Mouse (Mus musculus) myocyte (in vitro differentiated cells): Measurements from ENCODE around the gene Efcab8. TPM values are rescaled to one million over a fixed set of nuclear protein-coding genes. Genes with fewer than 3 reads are reported as not detected.

ENCODE experiments used
- H3K27me3 ChIP-seq: one replicate; pipeline ENCODE4 v1.6.1; 2011; ENCODE audit not compliant: control insufficient read depth, insufficient read depth, insufficient read length
- H3K36me3 ChIP-seq: one replicate; pipeline ENCODE4 v1.6.1; 2011; ENCODE audit not compliant: control insufficient read depth, insufficient read depth
- H3K4me2 ChIP-seq: one replicate; pipeline ENCODE4 v1.6.1; 2011; ENCODE audit warnings: low read depth, control low read depth
- H3K4me3 ChIP-seq: one replicate; pipeline ENCODE4 v1.5.1; 2011; ENCODE audit warnings: mild to moderate bottlenecking, control low read depth, moderate library complexity
- H3K79me2 ChIP-seq: one replicate; pipeline ENCODE4 v1.6.1; 2011; ENCODE audit not compliant: control insufficient read depth, insufficient read depth
- H3ac ChIP-seq: one replicate; pipeline ENCODE4 v1.6.1; 2011; ENCODE audit not compliant: control insufficient read depth, insufficient read length
- CEBPB ChIP-seq: IDR thresholded peaks from 2 replicates; pipeline ENCODE4 v1.6.1; 2011; ENCODE audit warnings: mild to moderate bottlenecking, moderate library complexity; ENCODE audit not compliant: poor library complexity, insufficient read depth, severe bottlenecking
- E2F4 ChIP-seq: IDR thresholded peaks from one replicate; pipeline ENCODE4 v1.6.1; 2011; ENCODE audit warnings: mild to moderate bottlenecking, control low read depth, moderate library complexity; ENCODE audit not compliant: insufficient read depth
- MAX ChIP-seq: IDR thresholded peaks from one replicate; pipeline ENCODE4 v1.6.1; 2011; ENCODE audit warnings: low read depth, mild to moderate bottlenecking, control low read depth
- MYOD1 ChIP-seq, 3 experiments: IDR thresholded peaks; one replicate each; pipeline ENCODE4 v1.6.1; 2011; ENCODE audit warnings: control low read depth in 2 of 3, low read depth in 2 of 3, mild to moderate bottlenecking in 2 of 3, moderate library complexity in 1 of 3; ENCODE audit not compliant: insufficient read length in 2 of 3, control insufficient read depth in 1 of 3
- MYOG ChIP-seq, 3 experiments: IDR thresholded peaks; one replicate each; pipeline ENCODE4 v1.6.1; 2011; ENCODE audit warnings: control low read depth in 2 of 3, low read depth in 2 of 3, mild to moderate bottlenecking in 2 of 3; ENCODE audit not compliant: insufficient read length in 2 of 3, control insufficient read depth in 1 of 3, insufficient read depth in 1 of 3
- POLR2A ChIP-seq: IDR thresholded peaks from one replicate; pipeline ENCODE4 v1.6.1; 2011; ENCODE audit warnings: low read depth, mild to moderate bottlenecking, control low read depth, moderate library complexity; ENCODE audit not compliant: insufficient read length
- POLR2AphosphoS2 ChIP-seq: IDR thresholded peaks from one replicate; pipeline ENCODE4 v1.6.1; 2011; ENCODE audit warnings: low read depth, control low read depth; ENCODE audit not compliant: insufficient read length
- REST ChIP-seq: IDR thresholded peaks from one replicate; pipeline ENCODE4 v1.6.1; 2011; ENCODE audit warnings: mild to moderate bottlenecking, control low read depth, moderate library complexity; ENCODE audit not compliant: insufficient read depth, insufficient read length
- SRF ChIP-seq: IDR thresholded peaks from one replicate; pipeline ENCODE4 v1.6.1; 2011; ENCODE audit warnings: low read depth; ENCODE audit not compliant: control insufficient read depth, insufficient read length
- TCF12 ChIP-seq: IDR thresholded peaks from one replicate; pipeline ENCODE4 v1.6.1; 2011; ENCODE audit warnings: mild to moderate bottlenecking, control low read depth; ENCODE audit not compliant: poor library complexity, insufficient read depth, severe bottlenecking
- TCF3 ChIP-seq: IDR thresholded peaks from one replicate; pipeline ENCODE4 v1.6.1; 2011; ENCODE audit warnings: low read depth, control low read depth; ENCODE audit not compliant: insufficient read length
- USF1 ChIP-seq: IDR thresholded peaks from one replicate; pipeline ENCODE4 v1.6.1; 2011; ENCODE audit warnings: low read depth, mild to moderate bottlenecking, control low read depth, moderate library complexity
- polyA plus RNA-seq: library from polyadenylated mRNA; unstranded; fragments of >200 nt; fragmentation: generic; extraction: Trizol; gene quantifications from one replicate; pipeline ENCODE4 v1.2.1, GENCODE M21; 2012; ENCODE audit warnings: missing spikeins

Gene Efcab8
- polyA plus RNA-seq, 1 experiment, result 0.04 TPM

GRCm38 (mm10) chr2:153747994-153748393, 31.7 kb upstream of the Efcab8 start:
- Histone ChIP-seq H3K79me2 (peaks cover 92% of the 10 kb centered on the region), H3K4me3 (no peak overlapping the region), H3ac (no peak overlapping the region), H3K27me3 (no peaks in the 10 kb centered on the region), H3K36me3 (peaks cover 11% of the 10 kb centered on the region), H3K4me2 (no peak overlapping the region)
- TF ChIP-seq POLR2A, result no peak
- no peak for TF ChIP-seq MYOD1 (IDR thresholded peaks at IDR 0.05; ENCODE audit: control insufficient read depth in 1 of 3, insufficient read length in 2 of 3, low read depth in 2 of 3)
- no peak for TF ChIP-seq TCF3
- no peak for TF ChIP-seq MYOG (IDR thresholded peaks at IDR 0.05; ENCODE audit: control insufficient read depth in 1 of 3, insufficient read depth in 1 of 3, insufficient read length in 2 of 3, low read depth in 2 of 3)
- no peak for TF ChIP-seq USF1
- no peak for TF ChIP-seq TCF12
- TF ChIP-seq REST, result no peak
- TF ChIP-seq MAX, result no peak
- TF ChIP-seq SRF, result no peak
- no peak for TF ChIP-seq POLR2AphosphoS2
- TF ChIP-seq CEBPB, result no peak
- no peak for TF ChIP-seq E2F4

- peaks cover 92% of the 10 kb centered on the region for H3K79me2 ChIP-seq
- no peaks in the 10 kb centered on the region for H3K27me3 ChIP-seq
- no peak for TF ChIP-seq MAX
- no peak for TF ChIP-seq POLR2AphosphoS2
- TF ChIP-seq REST, result no peak
- TF ChIP-seq TCF12, result no peak
- TF ChIP-seq E2F4, result no peak
- TF ChIP-seq SRF, result no peak
- no peak for TF ChIP-seq MYOG (IDR thresholded peaks at IDR 0.05; ENCODE audit: control insufficient read depth in 1 of 3, insufficient read depth in 1 of 3, insufficient read length in 2 of 3, low read depth in 2 of 3)
- no peak for TF ChIP-seq MYOD1 (IDR thresholded peaks at IDR 0.05; ENCODE audit: control insufficient read depth in 1 of 3, insufficient read length in 2 of 3, low read depth in 2 of 3)
- no peak for TF ChIP-seq TCF3
- no peak for TF ChIP-seq CEBPB
- no peak for TF ChIP-seq POLR2A
- no peak for TF ChIP-seq USF1
- H3K4me3 ChIP-seq, result no peak overlapping the region
- H3K36me3 ChIP-seq, result peaks cover 11% of the 10 kb centered on the region
- no peak overlapping the region for H3K4me2 ChIP-seq
- no peak overlapping the region for H3ac ChIP-seq
These were observed 29.4 kb upstream of the Efcab8 start for GRCm38 (mm10) chr2:153750363-153750762.

- TF ChIP-seq POLR2AphosphoS2 (no peak), CEBPB (no peak)
- Histone ChIP-seq H3K27me3 (no peaks in the 10 kb centered on the region), H3K4me2 (no peak overlapping the region), H3K4me3 (no peak overlapping the region), H3ac (no peak overlapping the region), H3K36me3 (peaks cover 66% of the 10 kb centered on the region), H3K79me2 (peaks cover 15% of the 10 kb centered on the region)
These were observed 17.6 kb upstream of the Efcab8 start for GRCm38 (mm10) chr2:153762121-153762520.

GRCm38 (mm10) chr2:153767484-153767883, 12.2 kb upstream of the Efcab8 start:
- Histone ChIP-seq H3K27me3 (no peaks in the 10 kb centered on the region), H3K79me2 (no peaks in the 10 kb centered on the region), H3ac (no peak overlapping the region), H3K4me3 (no peak overlapping the region), H3K36me3 (peaks cover 70% of the 10 kb centered on the region), H3K4me2 (no peak overlapping the region)
- no peak for TF ChIP-seq MYOD1 (IDR thresholded peaks at IDR 0.05; ENCODE audit: control insufficient read depth in 1 of 3, insufficient read length in 2 of 3, low read depth in 2 of 3)

GRCm38 (mm10) chr2:153768881-153769280, 10.8 kb upstream of the Efcab8 start:
- TF ChIP-seq POLR2AphosphoS2, result no peak
- TF ChIP-seq REST, result no peak
- no peak for TF ChIP-seq TCF12
- no peak for TF ChIP-seq MYOD1 (IDR thresholded peaks at IDR 0.05; ENCODE audit: control insufficient read depth in 1 of 3, insufficient read length in 2 of 3, low read depth in 2 of 3)
- no peak for TF ChIP-seq CEBPB
- no peak for TF ChIP-seq TCF3
- no peak for TF ChIP-seq E2F4
- TF ChIP-seq MYOG (IDR thresholded peaks at IDR 0.05; ENCODE audit: control insufficient read depth in 1 of 3, insufficient read depth in 1 of 3, insufficient read length in 2 of 3, low read depth in 2 of 3), result no peak
- no peak for TF ChIP-seq USF1
- no peak for TF ChIP-seq SRF
- no peak for TF ChIP-seq MAX
- TF ChIP-seq POLR2A, result no peak
- H3K27me3 ChIP-seq, result no peaks in the 10 kb centered on the region
- H3ac ChIP-seq, result no peak overlapping the region
- peaks cover 61% of the 10 kb centered on the region for H3K36me3 ChIP-seq
- H3K4me2 ChIP-seq, result no peak overlapping the region
- no peak overlapping the region for H3K4me3 ChIP-seq
- H3K79me2 ChIP-seq, result no peaks in the 10 kb centered on the region
